Mouse (Mus musculus): ENCODE data around the gene Chst1. TPM values are rescaled to one million over a fixed set of nuclear protein-coding genes. Genes with fewer than 3 reads are reported as not detected.

Chst1 gene
- total and polyA plus RNA-seq, 3 experiments, result not detected

DNA sequence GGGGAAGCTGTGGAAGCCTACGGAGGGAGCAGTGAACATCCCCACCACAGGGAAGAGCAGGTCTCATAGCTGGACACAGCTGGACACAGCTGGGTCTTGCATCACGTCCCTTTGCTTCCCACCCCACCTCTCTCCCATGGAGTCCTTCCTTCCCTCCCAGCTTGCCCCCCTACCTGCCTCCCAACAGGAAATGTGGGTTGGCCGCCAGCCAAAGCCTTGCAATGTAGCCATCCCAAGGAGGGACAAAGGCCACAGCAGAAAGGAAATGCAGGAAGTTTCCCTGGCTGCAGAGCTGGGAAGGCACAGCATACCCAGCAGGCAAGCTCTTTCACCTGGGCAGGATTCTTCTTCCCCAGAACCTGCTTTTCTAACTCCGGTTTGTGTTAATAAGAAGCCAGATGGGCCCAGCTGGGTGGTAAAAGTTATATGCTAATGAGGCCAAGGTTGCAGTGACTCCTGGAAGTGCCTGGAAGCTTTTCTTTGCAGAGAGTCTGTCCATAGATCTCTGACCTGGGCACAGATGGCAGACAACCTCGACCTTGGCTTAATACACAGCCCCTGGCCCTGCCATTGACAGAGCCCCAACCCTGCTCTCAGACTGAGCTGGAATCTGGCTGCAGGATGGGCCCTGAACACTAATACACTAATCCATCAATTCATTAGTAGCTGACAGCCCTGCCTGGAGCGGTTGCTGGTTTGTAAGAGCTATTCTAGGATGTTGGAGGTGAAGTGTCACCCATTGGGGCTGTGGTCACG is 46.0 kb downstream of the Chst1 start:
- in situ Hi-C loops (cut with MboI; ENCODE audit: low pct_ligation_motif_present, low pct_unique_long_range_greater_than_20kb, low sequenced_read_pairs), result no loop called here
- Histone ChIP-seq H3K4me2 (ENCODE audit: insufficient read depth, low read depth, poor library complexity, severe bottlenecking) (no peak overlapping the region), H3K4me3 (replicated peaks in 1 of 3; ENCODE audit: low read depth in 2 of 3, low read length in 2 of 3, poor library complexity in 1 of 3) (no peak overlapping the region), H3K79me2 (replicated peaks; ENCODE audit: control insufficient read depth, extremely low read depth, insufficient read depth, poor library complexity, severe bottlenecking) (no peaks in the 10 kb centered on the region), H3K27me3 (replicated peaks) (peaks cover 42% of the 10 kb centered on the region), H3K4me1 (ENCODE audit: control insufficient read depth in 1 of 2, insufficient read depth in 2 of 2) (peaks cover 1 to 3% of the 10 kb centered on the region in 2 experiments; a peak in 3 of 4 replicates), H3K9me3 (replicated peaks; ENCODE audit: low read length) (no peaks in the 10 kb centered on the region), H3K9ac (ENCODE audit: insufficient read depth, low read depth) (no peak overlapping the region), H3K36me3 (replicated peaks in 1 of 2; ENCODE audit: control insufficient read depth in 1 of 2, insufficient read depth in 1 of 2, low read length in 1 of 2) (no peaks in the 10 kb centered on the region), H3K27ac (ENCODE audit: insufficient read depth, low read depth) (no peak overlapping the region)
- no peak for TF ChIP-seq MAFK (IDR thresholded peaks at IDR 0.05; ENCODE audit: insufficient replicate concordance, low read length)
- no peak for TF ChIP-seq TBP (conservative IDR thresholded peaks at IDR 0.05; ENCODE audit: low read depth, low read length)
- TF ChIP-seq MAZ (IDR thresholded peaks at IDR 0.05; ENCODE audit: low read depth, low read length), result no peak
- no peak for TF ChIP-seq POLR2A (IDR thresholded peaks at IDR 0.05; ENCODE audit: low read depth, low read length)
- DNase-seq (ENCODE audit: extremely low read depth), result no peak
- dilution Hi-C loops (cut with MboI; ENCODE audit: extremely low pct_ligation_motif_present, extremely low pct_unique_long_range_greater_than_20kb, low sequenced_read_pairs), result no loop called here

DNA sequence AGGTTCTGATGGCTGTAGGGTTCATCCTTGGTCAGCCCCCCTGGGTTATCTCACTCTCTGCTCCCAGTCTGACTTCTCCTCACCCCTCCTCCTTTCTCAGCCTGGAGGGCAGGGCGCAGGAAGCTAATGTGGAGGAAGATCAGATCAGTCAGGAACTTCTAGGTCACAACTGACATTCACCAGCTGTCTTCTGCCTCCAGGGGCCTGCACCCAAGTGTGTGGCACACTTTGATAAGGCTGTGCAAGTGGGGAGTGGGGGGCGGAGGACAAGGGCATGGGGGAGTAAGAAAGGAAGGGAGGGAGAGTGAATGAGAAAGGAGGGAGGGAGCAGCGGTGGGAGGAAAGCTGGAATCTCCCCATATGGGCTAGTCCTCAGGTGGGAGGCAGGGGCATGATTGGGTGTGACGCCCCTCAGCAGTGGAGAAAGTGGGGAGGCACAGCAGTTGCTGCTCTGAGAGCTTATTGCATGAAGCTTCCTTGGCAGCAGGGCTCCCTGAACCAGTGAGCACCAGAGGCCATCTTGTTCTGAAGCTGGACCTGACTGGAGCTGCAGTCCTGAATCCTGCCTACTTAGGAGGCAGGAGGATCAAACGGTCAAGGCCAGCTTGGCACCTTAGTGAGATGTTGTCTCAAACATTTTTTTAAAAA is 49.8 kb downstream of the Chst1 start:
- no peaks in the 10 kb centered on the region for H3K9me3 ChIP-seq (replicated peaks; ENCODE audit: low read length)
- H3K36me3 ChIP-seq (replicated peaks in 1 of 2; ENCODE audit: control insufficient read depth in 1 of 2, insufficient read depth in 1 of 2, low read length in 1 of 2), result no peaks in the 10 kb centered on the region
- no peak for DNase-seq (ENCODE audit: extremely low read depth)
- H3K4me1 ChIP-seq (ENCODE audit: control insufficient read depth in 1 of 2, insufficient read depth in 2 of 2), result peaks cover 6 to 12% of the 10 kb centered on the region in 2 experiments
- H3K27ac ChIP-seq (ENCODE audit: insufficient read depth, low read depth), result no peak overlapping the region
- H3K27me3 ChIP-seq (replicated peaks), result peaks cover 38% of the 10 kb centered on the region
- dilution Hi-C loops (cut with MboI; ENCODE audit: extremely low pct_ligation_motif_present, extremely low pct_unique_long_range_greater_than_20kb, low sequenced_read_pairs), result no loop called here
- H3K4me3 ChIP-seq (replicated peaks in 1 of 3; ENCODE audit: low read depth in 2 of 3, low read length in 2 of 3, poor library complexity in 1 of 3), result no peak overlapping the region
- TF ChIP-seq UBTF (IDR thresholded peaks at IDR 0.05; ENCODE audit: low read depth, low read length) (no peak), NRF1 (IDR thresholded peaks at IDR 0.05; ENCODE audit: low read depth, low read length) (no peak), ZC3H11A (IDR thresholded peaks at IDR 0.05; ENCODE audit: low read depth, low read length) (no peak)
- H3K4me2 ChIP-seq (ENCODE audit: insufficient read depth, low read depth, poor library complexity, severe bottlenecking), result no peak overlapping the region
- H3K9ac ChIP-seq (ENCODE audit: insufficient read depth, low read depth), result no peak overlapping the region
- H3K79me2 ChIP-seq (replicated peaks; ENCODE audit: control insufficient read depth, extremely low read depth, insufficient read depth, poor library complexity, severe bottlenecking), result no peaks in the 10 kb centered on the region
- in situ Hi-C loops (cut with MboI; ENCODE audit: low pct_ligation_motif_present, low pct_unique_long_range_greater_than_20kb, low sequenced_read_pairs), result no loop called here

DNA sequence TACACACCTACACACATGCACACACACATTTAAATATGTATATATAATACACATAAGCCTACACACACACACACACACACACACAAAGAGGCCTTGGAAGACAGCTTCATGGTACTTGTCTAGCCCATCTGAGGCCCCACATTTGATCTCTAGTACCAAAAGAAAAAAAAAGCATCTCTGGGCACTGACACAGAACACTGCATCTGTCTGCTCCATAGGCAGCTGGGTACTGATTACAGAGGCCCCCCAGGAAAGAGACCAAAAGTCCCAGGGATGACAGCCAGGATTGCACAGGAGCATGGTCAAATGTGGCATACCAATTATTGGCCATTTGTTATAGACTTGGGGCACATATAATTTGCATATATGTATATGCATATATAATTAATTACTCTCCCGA is 50.9 kb downstream of the Chst1 start:
- no peak overlapping the region for H3K4me3 ChIP-seq (replicated peaks in 1 of 3; ENCODE audit: low read depth in 2 of 3, low read length in 2 of 3, poor library complexity in 1 of 3)
- TF ChIP-seq MXI1 (IDR thresholded peaks at IDR 0.05; ENCODE audit: low read depth, low read length), result no peak
- TF ChIP-seq CHD2 (IDR thresholded peaks at IDR 0.05; ENCODE audit: low read length), result no peak
- TF ChIP-seq ELF1 (IDR thresholded peaks at IDR 0.05; ENCODE audit: low read depth, low read length), result no peak
- TF ChIP-seq MYC (IDR thresholded peaks at IDR 0.05; ENCODE audit: low read depth, low read length), result no peak
- no peak for TF ChIP-seq ZKSCAN1 (IDR thresholded peaks at IDR 0.05; ENCODE audit: borderline replicate concordance, low read depth, low read length)
- no peak for TF ChIP-seq PAX5 (IDR thresholded peaks at IDR 0.05; ENCODE audit: low read length)
- no peak for TF ChIP-seq EP300 (IDR thresholded peaks at IDR 0.05; ENCODE audit: low read length)
- no peak for TF ChIP-seq TBP (conservative IDR thresholded peaks at IDR 0.05; ENCODE audit: low read depth, low read length)
- no peak for TF ChIP-seq NELFE (IDR thresholded peaks at IDR 0.05; ENCODE audit: low read depth, low read length)
- TF ChIP-seq MAFK (IDR thresholded peaks at IDR 0.05; ENCODE audit: insufficient replicate concordance, low read length), result no peak
- TF ChIP-seq TCF12 (IDR thresholded peaks at IDR 0.05; ENCODE audit: low read depth, low read length), result no peak
- TF ChIP-seq IRF4 (IDR thresholded peaks at IDR 0.05; ENCODE audit: low read depth, low read length), result no peak

More for the DNA sequence above, 50.9 kb downstream of the Chst1 start:
- no peak overlapping the region for H3K27ac ChIP-seq (ENCODE audit: insufficient read depth, low read depth)
- no peaks in the 10 kb centered on the region for H3K79me2 ChIP-seq (replicated peaks; ENCODE audit: control insufficient read depth, extremely low read depth, insufficient read depth, poor library complexity, severe bottlenecking)
- no peak overlapping the region for H3K4me2 ChIP-seq (ENCODE audit: insufficient read depth, low read depth, poor library complexity, severe bottlenecking)
- no peak for DNase-seq (ENCODE audit: extremely low read depth)
- dilution Hi-C loops (cut with MboI; ENCODE audit: extremely low pct_ligation_motif_present, extremely low pct_unique_long_range_greater_than_20kb, low sequenced_read_pairs) (no loop called here), in situ Hi-C loops (cut with MboI; ENCODE audit: low pct_ligation_motif_present, low pct_unique_long_range_greater_than_20kb, low sequenced_read_pairs) (no loop called here)
- H3K4me1 ChIP-seq (ENCODE audit: control insufficient read depth in 1 of 2, insufficient read depth in 2 of 2), result peaks cover 6 to 12% of the 10 kb centered on the region in 2 experiments
- peaks cover 40% of the 10 kb centered on the region for H3K27me3 ChIP-seq (replicated peaks)
- H3K9ac ChIP-seq (ENCODE audit: insufficient read depth, low read depth), result no peak overlapping the region
- H3K9me3 ChIP-seq (replicated peaks; ENCODE audit: low read length), result no peaks in the 10 kb centered on the region
- H3K36me3 ChIP-seq (replicated peaks in 1 of 2; ENCODE audit: control insufficient read depth in 1 of 2, insufficient read depth in 1 of 2, low read length in 1 of 2), result no peaks in the 10 kb centered on the region
